8 mouse cellular contexts compared by ENCODE assay signal in the genomic region with DNA sequence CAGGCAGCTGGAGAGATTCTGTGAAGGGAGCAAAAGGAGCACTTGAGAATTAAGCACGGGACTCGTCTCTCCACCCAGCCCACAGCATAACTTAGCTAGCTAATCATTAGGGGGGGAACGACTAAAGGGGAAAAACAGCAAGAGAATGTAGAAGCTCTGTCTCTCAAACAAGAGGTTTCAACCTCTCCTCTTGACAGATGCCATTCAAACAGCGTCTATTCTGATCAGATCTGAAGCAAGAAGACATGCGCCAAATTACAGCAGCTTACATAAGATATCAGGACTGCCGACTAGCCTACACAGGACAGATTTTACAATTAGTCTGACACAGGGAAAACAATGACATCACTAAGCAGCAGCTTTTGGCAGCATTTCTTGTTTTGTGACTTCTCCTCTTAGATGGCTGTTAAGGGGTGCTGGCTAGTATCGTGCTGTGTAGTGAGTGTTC. TPM values are rescaled to one million over a fixed set of nuclear protein-coding genes. Genes with fewer than 3 reads are reported as not detected.
DNase-seq lines count a peak whose midpoint lies in the region; ATAC-seq lines count a peak whose summit lies in the region.

No protein-coding gene starts in this region.

- H3K27me3 ChIP-seq in hindbrain, embryonic 11.5 days (ENCODE audit: control insufficient read depth, insufficient read depth, low read length), result no peaks in the 10 kb centered on the region
- H3K27me3 ChIP-seq in hindbrain, embryonic 16.5 days (replicated peaks; ENCODE audit: control insufficient read depth, insufficient read depth, low read length), result no peaks in the 10 kb centered on the region
- H3K27me3 ChIP-seq in heart, embryonic 12.5 days (replicated peaks), result no peaks in the 10 kb centered on the region

- no peak overlapping the region for H3K4me3 ChIP-seq in hindbrain, embryonic 11.5 days (ENCODE audit: low read depth, low read length)
- H3K4me3 ChIP-seq in hindbrain, embryonic 16.5 days (ENCODE audit: low read length), result no peak overlapping the region
- H3K4me3 ChIP-seq in heart, embryonic 12.5 days, result 0 out of 2 replicates have a peak overlapping the region, but pooled peaks have one; percentile 11

- H3K4me2 ChIP-seq in hindbrain, embryonic 11.5 days (replicated peaks; ENCODE audit: low read depth, low read length), result no peak overlapping the region
- H3K4me2 ChIP-seq in hindbrain, embryonic 16.5 days (ENCODE audit: low read length), result no peak overlapping the region
- H3K4me2 ChIP-seq in heart, embryonic 12.5 days, result peak overlapping the region; percentile 54

- WGBS in hindbrain, embryonic 11.5 days, result 73% methylated on average over 7 of the region's 7 CpGs
- whole genome bisulfite sequencing in hindbrain, embryonic 16.5 days, result 50% methylated on average over 7 of the region's 7 CpGs
- WGBS in heart, embryonic 12.5 days, result 31% methylated on average over 7 of the region's 7 CpGs

- DNase-seq in hindbrain, embryonic 11.5 days (ENCODE audit: low spot score), result no peak
- DNase-seq in brain, embryonic 18.5 days (ENCODE audit: low read depth, low spot score), result peak; percentile 14
- peak; percentile 54 to 63 for DNase-seq in layer of hippocampus, adult 8-10 months (ENCODE audit: low spot score in 2 of 2)
- no peak for DNase-seq in adrenal gland, postnatal 25 days
- no peak for DNase-seq in embryo, embryonic 10.5 days (ENCODE audit: low spot score)

- no peaks in the 10 kb centered on the region for H3K36me3 ChIP-seq in hindbrain, embryonic 11.5 days (ENCODE audit: control insufficient read depth, insufficient read depth, low read length)
- no peaks in the 10 kb centered on the region for H3K36me3 ChIP-seq in hindbrain, embryonic 16.5 days (ENCODE audit: control insufficient read depth, insufficient read depth, low read length)
- H3K36me3 ChIP-seq in heart, embryonic 12.5 days, result no peaks in the 10 kb centered on the region

- H3K9me3 ChIP-seq in hindbrain, embryonic 11.5 days (ENCODE audit: control insufficient read depth, low read length), result no peaks in the 10 kb centered on the region
- no peaks in the 10 kb centered on the region for H3K9me3 ChIP-seq in hindbrain, embryonic 16.5 days (ENCODE audit: control insufficient read depth, low read length)
- no peaks in the 10 kb centered on the region for H3K9me3 ChIP-seq in heart, embryonic 12.5 days (replicated peaks)

- no peaks in the 10 kb centered on the region for H3K4me1 ChIP-seq in hindbrain, embryonic 11.5 days (replicated peaks; ENCODE audit: control insufficient read depth, insufficient read depth, low read length)
- peaks cover 3% of the 10 kb centered on the region; the same call in 1 of the 2 replicates for H3K4me1 ChIP-seq in hindbrain, embryonic 16.5 days (ENCODE audit: control insufficient read depth, insufficient read depth, low read depth, low read length)
- peaks cover 9% of the 10 kb centered on the region; the same call in 1 of the 2 replicates for H3K4me1 ChIP-seq in heart, embryonic 12.5 days (replicated peaks)

- H3K9ac ChIP-seq in hindbrain, embryonic 11.5 days (ENCODE audit: low read depth, low read length), result no peak overlapping the region
- H3K9ac ChIP-seq in hindbrain, embryonic 16.5 days (ENCODE audit: low read depth, low read length), result no peak overlapping the region
- no peak overlapping the region for H3K9ac ChIP-seq in heart, embryonic 12.5 days

- no peak for ATAC-seq in hindbrain, embryonic 11.5 days (ENCODE audit: low FRiP score)
- ATAC-seq in hindbrain, embryonic 16.5 days, result no peak
- ATAC-seq in heart, embryonic 12.5 days (ENCODE audit: insufficient number of reproducible peaks, low FRiP score), result peak; percentile 25; the same call in 1 of the 2 replicates
- no peak for ATAC-seq in megakaryocyte, adult 5-6 weeks (ENCODE audit: poor library complexity, severe bottlenecking)

- H3K27ac ChIP-seq in hindbrain, embryonic 11.5 days (ENCODE audit: low read depth, low read length), result 0 out of 2 replicates have a peak overlapping the region, but pooled peaks have one; percentile 17
- no peak overlapping the region for H3K27ac ChIP-seq in hindbrain, embryonic 16.5 days (ENCODE audit: low read depth, low read length)
- no peak overlapping the region for H3K27ac ChIP-seq in heart, embryonic 12.5 days (ENCODE audit: poor library complexity, severe bottlenecking)

RNA-seq across cellular contexts. Expression of a gene that starts 34.4 kb away (rescaled TPM):
- 5.2 and 6.7 TPM in 2 replicates for polyA plus RNA-seq in hindbrain, embryonic 11.5 days (2014; fragmentation: Nextera tagmentation; extraction: Ambion mirVana)
- 12.8 and 14.6 TPM in 2 replicates for polyA plus RNA-seq in hindbrain, embryonic 16.5 days (2015; fragmentation: Nextera tagmentation; extraction: Ambion mirVana)
- 4.9 and 5.8 TPM in 2 replicates for polyA plus RNA-seq in heart, embryonic 12.5 days (2016; fragmentation: Nextera tagmentation; extraction: Ambion mirVana)
- total RNA-seq in layer of hippocampus, adult 8-10 months (2022), result 10 to 100 TPM; 54.1 to 70.5 (median 58.2) TPM
- total RNA-seq in adrenal gland, postnatal 25 days (2021), result 5.7 and 8.3 TPM in 2 replicates
- 3.2 and 6.0 TPM in 2 replicates for total RNA-seq in megakaryocyte, adult 5-6 weeks (2015)
- 2.5 and 6.3 TPM in 2 replicates for total RNA-seq in megakaryocyte, adult 5-6 weeks (2017)

RNA-seq across cellular contexts. Expression of a gene that starts 39.5 kb away (rescaled TPM):
- 23.0 and 23.8 TPM in 2 replicates for polyA plus RNA-seq in hindbrain, embryonic 11.5 days (2014; fragmentation: Nextera tagmentation; extraction: Ambion mirVana)
- polyA plus RNA-seq in hindbrain, embryonic 16.5 days (2015; fragmentation: Nextera tagmentation; extraction: Ambion mirVana), result 20.9 and 23.8 TPM in 2 replicates
- 15.2 and 19.0 TPM in 2 replicates for polyA plus RNA-seq in heart, embryonic 12.5 days (2016; fragmentation: Nextera tagmentation; extraction: Ambion mirVana)
- total RNA-seq in layer of hippocampus, adult 8-10 months (2022), result 10 to 100 TPM; 26.6 to 32.4 (median 30.2) TPM
- total RNA-seq in adrenal gland, postnatal 25 days (2021), result 22.7 and 27.6 TPM in 2 replicates
- 13.6 and 14.0 TPM in 2 replicates for total RNA-seq in megakaryocyte, adult 5-6 weeks (2015)
- total RNA-seq in megakaryocyte, adult 5-6 weeks (2017), result 15.2 and 17.2 TPM in 2 replicates

RNA-seq across cellular contexts. Expression of a gene that starts 39.5 kb away (rescaled TPM):
- polyA plus RNA-seq in hindbrain, embryonic 11.5 days (2014; fragmentation: Nextera tagmentation; extraction: Ambion mirVana), result 10.7 and 12.7 TPM in 2 replicates
- polyA plus RNA-seq in hindbrain, embryonic 16.5 days (2015; fragmentation: Nextera tagmentation; extraction: Ambion mirVana), result 8.2 and 8.4 TPM in 2 replicates
- polyA plus RNA-seq in heart, embryonic 12.5 days (2016; fragmentation: Nextera tagmentation; extraction: Ambion mirVana), result 14.9 and 16.5 TPM in 2 replicates
- total RNA-seq in layer of hippocampus, adult 8-10 months (2022), result 10 to 100 TPM; 23.6 to 30.7 (median 26.9) TPM
- 24.1 and 29.1 TPM in 2 replicates for total RNA-seq in adrenal gland, postnatal 25 days (2021)
- total RNA-seq in megakaryocyte, adult 5-6 weeks (2015), result 9.0 and 9.5 TPM in 2 replicates
- total RNA-seq in megakaryocyte, adult 5-6 weeks (2017), result 8.0 and 15.7 TPM in 2 replicates

Comparison
In these comparisons a context has a peak if more than half of its experiments do, and no peak if none do; other contexts are left out.
1. DNase-seq: peak in brain, embryonic 18.5 days (single experiment) and layer of hippocampus, adult 8-10 months (2 of 2); none in hindbrain, embryonic 11.5 days (single experiment), adrenal gland, postnatal 25 days (single experiment) and embryo, embryonic 10.5 days (single experiment).